Mouse (Mus musculus): ENCODE results near the gene Trip4.

Trip4 gene

GRCm38 (mm10) chr9:65908394-65909300 lies at the start of gene Trip4, which contains the start of gene Csnk1g1:
Trip4 (minus strand) TSS chr9:65908794.
Csnk1g1 (plus strand) TSS chr9:65908924.
- peak; percentile 77 for DNase-seq (ENCODE audit: low spot score)

GRCm38 (mm10) chr9:65951082-65951587 lies 42.5 kb upstream of the Trip4 start:
- DNase-seq (ENCODE audit: low spot score) = no peak

- no peak for DNase-seq (ENCODE audit: low spot score)
These were observed 29.0 kb upstream of the Trip4 start for GRCm38 (mm10) chr9:65937566-65937965.

GRCm38 (mm10) chr9:65929826-65930225 lies 21.2 kb upstream of the Trip4 start:
- no peak for DNase-seq (ENCODE audit: low spot score)

- no peak for DNase-seq (ENCODE audit: low spot score)
These were observed 19.9 kb upstream of the Trip4 start for GRCm38 (mm10) chr9:65928456-65928855.

- no peak for DNase-seq (ENCODE audit: low spot score)
These were observed 8.4 kb upstream of the Trip4 start for GRCm38 (mm10) chr9:65917015-65917414.

GRCm38 (mm10) chr9:65913976-65914375 lies 5.4 kb upstream of the Trip4 start:
- no peak for DNase-seq (ENCODE audit: low spot score)

- DNase-seq (ENCODE audit: low spot score) = no peak
These were observed 1.2 kb upstream of the Trip4 start for GRCm38 (mm10) chr9:65909837-65910236.

GRCm38 (mm10) chr9:65909301-65909801 lies 757 bp upstream of the Trip4 start:
- DNase-seq (ENCODE audit: low spot score) = peak; percentile 49

- no peak for DNase-seq (ENCODE audit: low spot score)
These were observed 5.2 kb downstream of the Trip4 start for GRCm38 (mm10) chr9:65903419-65903818.

GRCm38 (mm10) chr9:65902879-65903278 lies 5.7 kb downstream of the Trip4 start:
- DNase-seq (ENCODE audit: low spot score) = no peak

- DNase-seq (ENCODE audit: low spot score) = no peak
These were observed 11.6 kb downstream of the Trip4 start for GRCm38 (mm10) chr9:65896977-65897376.

GRCm38 (mm10) chr9:65891126-65891525 lies 17.5 kb downstream of the Trip4 start:
- DNase-seq (ENCODE audit: low spot score) = no peak

- peak; percentile 31 for DNase-seq (ENCODE audit: low spot score)
These were observed 18.4 kb downstream of the Trip4 start, which contains the start of gene Pclaf for GRCm38 (mm10) chr9:65890143-65890628. Pclaf (plus strand) TSS chr9:65890237.

GRCm38 (mm10) chr9:65884564-65885315 lies 23.9 kb downstream of the Trip4 start:
- DNase-seq (ENCODE audit: low spot score) = peak; percentile 79

GRCm38 (mm10) chr9:65859656-65860055 lies 48.9 kb downstream of the Trip4 start:
- DNase-seq (ENCODE audit: low spot score) = no peak

- DNase-seq (ENCODE audit: low spot score) = no peak
These were observed 58.4 kb downstream of the Trip4 start for GRCm38 (mm10) chr9:65850203-65850602.

GRCm38 (mm10) chr9:65848154-65848553 lies 60.4 kb downstream of the Trip4 start:
- DNase-seq (ENCODE audit: low spot score) = no peak

- DNase-seq (ENCODE audit: low spot score) = no peak
These were observed 64.0 kb downstream of the Trip4 start for GRCm38 (mm10) chr9:65844421-65845165.

- DNase-seq (ENCODE audit: low spot score) = no peak
These were observed 68.8 kb downstream of the Trip4 start for GRCm38 (mm10) chr9:65839841-65840240.

- DNase-seq (ENCODE audit: low spot score) = no peak
These were observed 71.7 kb downstream of the Trip4 start for GRCm38 (mm10) chr9:65836916-65837315.

Data from ovary, postnatal 10 days (tissue).